Mouse (Mus musculus) CH12.LX (cell line): ENCODE measurements around the gene Ccr1l1.
A peak's percentile ranks its signal among the peaks of the same experiment; 100 is the strongest.

Experiments used
- CTCF ChIP-seq, 2 experiments: IDR thresholded peaks in 1 of 2; conservative IDR thresholded peaks in 1 of 2; 2 replicates each; pipeline ENCODE4 v1.5.1; 2011 to 2012; ENCODE audit warnings: low read depth in 2 of 2, low read length in 2 of 2, improper control_type of control experiment in 1 of 2, inconsistent platforms in 1 of 2, mild to moderate bottlenecking in 1 of 2, moderate library complexity in 1 of 2
- EP300 ChIP-seq: IDR thresholded peaks from 2 replicates; pipeline ENCODE4 v1.6.1; 2011; ENCODE audit warnings: low read length, improper control_type of control experiment
- TCF12 ChIP-seq: IDR thresholded peaks from 2 replicates; pipeline ENCODE4 v1.6.1; 2014; ENCODE audit warnings: low read depth, mild to moderate bottlenecking, inconsistent platforms, low read length, improper control_type of control experiment
- UBTF ChIP-seq: IDR thresholded peaks from 2 replicates; pipeline ENCODE4 v1.6.1; 2012; ENCODE audit warnings: low read depth, mild to moderate bottlenecking, inconsistent platforms, low read length, improper control_type of control experiment, moderate library complexity

DNA sequence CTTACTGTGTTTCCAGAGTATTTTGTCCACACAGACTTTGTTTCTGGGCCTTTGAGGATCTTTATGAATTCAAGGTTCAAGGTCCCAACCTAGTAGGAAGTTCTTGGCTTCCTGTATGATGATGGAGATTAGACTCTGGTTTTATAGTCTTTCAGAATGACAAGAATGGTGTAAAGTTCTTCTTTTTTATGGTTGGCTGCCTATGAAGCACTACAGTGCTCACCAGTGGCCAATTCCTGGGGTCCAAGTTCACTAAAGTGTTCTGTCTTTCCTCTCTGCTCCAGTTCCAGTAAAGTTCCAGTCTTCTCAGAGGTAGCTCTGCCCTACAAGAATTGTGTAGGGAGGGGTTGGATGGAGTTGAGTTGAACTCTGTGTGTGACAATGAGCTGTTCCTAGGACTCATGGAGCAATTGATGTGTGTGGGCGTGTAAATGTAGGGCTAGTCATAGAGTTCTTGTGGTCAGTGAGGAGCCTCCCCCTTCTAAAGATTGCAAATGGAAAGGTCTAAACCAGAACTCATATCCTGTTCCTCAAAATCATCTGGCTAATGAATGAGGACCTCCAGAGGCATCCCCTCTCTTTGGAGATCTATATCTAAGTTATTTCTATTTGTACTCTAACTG, 9.8 kb downstream of the Ccr1l1 start, which contains the start of gene Ccr1:
- TF ChIP-seq CTCF (conservative IDR thresholded peaks at IDR 0.05 in 1 of 2, IDR thresholded peaks at IDR 0.05 in 1 of 2; ENCODE audit: low read depth in 2 of 2, low read length in 2 of 2) (0 out of 4 replicates have a peak, but pooled peaks of 1 of the 2 experiments have one; percentile 6), UBTF (no peak), TCF12 (no peak), EP300 (no peak; the same call in none of the 2 replicates)
